Mouse (Mus musculus) frontal cortex, adult (tissue): ENCODE data around the gene Kif28.
"Not testable (repeated sequence)": the region's sequence is repeated elsewhere in the genome, so short reads cannot be mapped to it uniquely, and the experiment has no call there.

Experiments used
- ATAC-seq: cut with Nextera tagmentation; 2 replicates; pipeline ENCODE4 v1.9.2; 2017; ENCODE audit warnings: mild to moderate bottlenecking, moderate library complexity, mixed read lengths; ENCODE audit not compliant: low TSS enrichment

Kif28 gene

DNA sequence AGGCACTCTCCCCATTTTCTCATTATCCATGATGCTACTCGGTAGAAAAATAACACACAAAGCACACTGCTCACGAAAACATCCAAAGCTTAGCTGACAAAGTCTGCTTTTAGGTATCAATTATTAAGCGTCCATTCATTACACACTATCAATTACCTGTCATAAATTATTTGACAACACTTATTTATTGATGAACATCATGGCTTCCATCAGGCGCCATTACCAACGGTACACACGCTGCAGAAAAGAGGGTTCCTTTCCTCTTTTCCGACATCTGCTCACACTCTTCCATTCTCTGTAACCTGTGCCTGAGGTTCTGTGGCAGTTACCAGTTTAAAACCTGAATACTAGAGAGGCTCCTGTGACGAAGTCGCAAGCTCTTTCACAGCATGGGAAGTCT, at the start of gene Kif28:
Gene Kif28, minus strand, starts transcription at position 101 of the 400 bp plus-strand sequence.
- ATAC-seq: no peak

DNA sequence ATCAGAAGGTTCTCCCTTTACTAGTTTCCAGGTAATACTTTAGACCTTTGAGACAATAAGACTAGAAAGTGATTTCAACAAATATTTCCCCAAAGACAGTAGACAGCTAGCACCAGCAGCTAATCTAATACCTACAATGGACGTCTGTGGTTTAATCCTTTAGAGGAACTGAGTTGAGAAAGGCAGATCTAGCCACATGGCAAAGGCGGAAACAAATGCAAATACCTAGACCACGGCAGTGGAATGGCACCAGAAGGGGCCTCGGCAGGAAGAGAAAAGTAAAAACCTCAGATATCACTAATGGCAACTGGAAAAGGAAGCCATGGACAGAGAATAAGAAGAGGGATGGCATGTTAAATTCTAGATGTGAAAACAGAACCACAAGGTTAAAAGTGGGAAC, 42.2 kb upstream of the Kif28 start:
- no peak for ATAC-seq

DNA sequence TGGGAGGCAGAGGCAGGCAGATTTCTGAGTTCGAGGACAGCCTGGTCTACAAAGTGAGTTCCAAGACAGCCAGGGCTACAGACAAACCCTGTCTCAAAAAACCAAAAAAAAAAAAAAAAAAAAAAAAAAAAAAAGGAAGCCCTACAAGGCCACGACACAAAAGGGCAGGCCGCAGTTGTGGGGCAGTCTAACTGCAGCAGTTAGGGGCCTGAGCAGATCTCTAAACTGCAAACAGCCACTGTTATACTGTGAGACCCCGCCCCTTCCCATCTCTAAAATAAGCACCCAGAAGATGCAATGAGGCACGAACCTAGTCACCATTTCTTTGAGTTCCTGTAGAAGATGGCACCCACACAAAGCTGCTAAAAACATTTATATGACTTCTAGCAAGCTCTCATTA, 40.4 kb upstream of the Kif28 start:
- ATAC-seq: no peak

DNA sequence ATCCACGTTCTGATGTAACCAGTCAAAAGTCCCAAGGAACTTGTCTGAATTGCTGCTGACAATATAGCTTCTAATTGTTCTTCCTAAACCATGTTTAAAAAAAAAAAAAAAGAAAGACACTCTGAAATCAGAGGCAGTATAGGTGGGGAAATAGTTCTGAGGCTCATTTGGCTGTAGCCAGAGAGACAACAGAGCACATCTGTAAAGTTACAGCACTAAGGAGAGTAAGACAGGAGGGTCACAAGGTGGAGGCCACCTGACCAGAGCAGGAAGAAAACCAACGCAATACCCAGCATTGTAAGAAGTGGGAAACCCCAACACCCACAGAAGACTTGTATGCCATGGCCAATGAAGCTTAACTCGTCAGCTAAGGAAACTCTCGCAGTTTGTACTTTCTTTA, 39.0 kb upstream of the Kif28 start:
- no peak for ATAC-seq

DNA sequence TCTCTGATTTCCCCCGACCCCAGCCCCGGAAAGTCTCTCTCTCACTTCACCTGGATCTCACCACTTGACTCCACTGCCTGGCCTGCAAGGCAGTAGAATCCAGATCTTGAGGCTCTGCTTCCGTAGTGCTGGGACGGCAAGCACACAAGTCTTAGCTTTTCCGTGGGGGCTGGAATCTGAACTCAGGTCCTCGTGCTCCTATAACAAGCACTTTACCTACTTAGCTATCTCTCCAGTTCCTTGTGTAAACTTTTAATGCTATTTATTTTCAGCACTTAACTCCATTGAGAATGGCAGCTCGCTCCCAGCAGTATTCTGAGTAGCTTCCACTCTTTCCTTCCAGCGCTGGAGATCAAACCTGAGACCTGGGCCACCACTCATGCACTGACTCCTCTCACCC, 31.8 kb upstream of the Kif28 start:
- no peak for ATAC-seq

DNA sequence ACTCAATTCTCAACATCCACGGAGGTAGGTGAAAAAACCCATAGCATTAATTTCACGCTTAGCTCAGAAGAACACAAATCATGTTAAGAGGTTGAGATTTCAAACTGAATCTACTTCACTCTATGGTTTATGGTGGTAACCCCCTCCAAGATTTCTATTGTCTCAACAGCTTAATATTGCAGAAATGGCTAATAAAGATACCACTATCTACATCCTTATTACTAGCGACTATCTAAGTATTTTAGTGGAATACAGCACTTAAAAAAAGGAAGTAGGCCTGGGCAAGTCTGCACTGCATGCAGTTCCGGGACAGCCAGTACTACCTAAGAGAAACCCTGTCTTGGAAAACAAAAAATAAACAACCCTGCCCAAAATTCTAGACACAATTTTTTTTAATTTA, 15.5 kb upstream of the Kif28 start:
- ATAC-seq: no peak

DNA sequence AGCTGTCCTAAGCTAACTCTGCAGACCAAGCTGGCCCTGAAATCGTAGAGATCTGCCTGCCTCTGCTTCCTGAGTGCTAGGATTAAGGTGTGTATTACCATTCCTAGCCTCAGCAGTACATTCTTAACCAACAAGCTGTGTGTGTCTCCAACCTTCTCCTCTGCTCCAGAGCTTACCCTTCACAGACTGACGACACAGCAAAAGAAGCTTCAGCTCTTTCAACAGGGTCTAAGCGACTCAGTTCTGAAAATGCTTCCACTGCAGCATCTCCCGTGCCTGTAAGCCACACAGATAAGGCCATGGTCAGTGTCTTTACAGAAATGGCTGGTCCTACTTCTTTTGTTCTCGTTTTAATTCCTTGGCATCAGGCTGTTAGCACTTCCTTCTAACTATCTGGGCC, 15.0 kb upstream of the Kif28 start:
- no peak for ATAC-seq

DNA sequence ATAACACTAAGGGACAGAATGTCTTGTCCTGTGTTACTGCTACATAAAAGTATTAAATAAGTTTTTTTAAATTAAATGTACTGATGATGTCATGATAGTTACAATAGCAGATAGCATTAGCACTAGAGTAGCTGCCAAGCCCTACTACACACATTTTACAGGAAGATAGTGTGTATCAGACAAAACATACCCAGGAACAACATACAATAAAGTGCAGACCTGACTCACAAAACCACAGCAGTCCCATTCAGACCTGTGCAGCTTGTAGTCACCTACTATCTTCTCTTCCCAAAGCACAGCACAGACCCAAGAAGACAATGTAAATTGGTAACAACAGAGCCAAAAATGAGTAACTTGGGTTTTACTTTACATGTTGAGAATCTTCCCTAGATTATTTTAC, 11.4 kb upstream of the Kif28 start:
- no peak for ATAC-seq

DNA sequence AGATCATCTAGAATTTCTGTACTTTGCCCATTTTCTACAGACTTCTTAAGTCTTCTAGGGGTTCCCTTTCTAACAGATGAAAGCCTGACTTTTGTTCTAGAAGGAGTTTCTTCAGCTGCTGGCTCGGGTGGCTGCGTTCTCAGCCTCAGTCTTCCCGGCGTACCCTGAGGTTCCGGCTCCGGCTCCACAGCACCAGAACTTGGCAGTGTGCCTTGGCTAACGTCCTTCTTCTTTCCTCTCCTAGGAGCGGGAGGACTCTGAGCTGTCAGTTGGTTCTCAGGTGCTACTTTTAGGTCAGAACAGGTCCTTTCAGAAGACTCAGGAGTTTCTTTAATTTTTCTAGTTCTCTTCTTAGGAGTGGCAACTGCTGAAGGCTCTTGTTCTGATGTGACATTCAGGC, 7.9 kb upstream of the Kif28 start:
- no peak for ATAC-seq

DNA sequence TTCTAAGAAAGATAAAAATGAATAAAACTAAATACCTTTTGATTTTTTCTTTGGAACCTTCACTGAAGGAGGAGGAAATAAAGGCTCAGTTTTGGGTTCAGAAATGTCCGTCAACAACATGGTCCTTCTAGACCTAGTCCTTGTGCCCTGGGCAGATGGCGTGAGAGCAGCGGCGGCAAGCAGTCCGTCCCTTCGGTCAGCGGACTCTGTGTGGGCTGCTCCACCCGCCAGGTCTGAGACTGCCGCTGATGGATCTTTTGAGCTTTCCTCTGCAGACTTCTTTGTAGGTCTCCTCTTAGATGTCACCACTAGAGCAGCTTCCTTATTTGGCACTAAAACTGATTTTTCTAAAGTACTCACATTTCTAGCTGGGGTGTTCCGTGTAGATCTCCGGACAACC, 7.2 kb upstream of the Kif28 start:
- ATAC-seq: no peak

DNA sequence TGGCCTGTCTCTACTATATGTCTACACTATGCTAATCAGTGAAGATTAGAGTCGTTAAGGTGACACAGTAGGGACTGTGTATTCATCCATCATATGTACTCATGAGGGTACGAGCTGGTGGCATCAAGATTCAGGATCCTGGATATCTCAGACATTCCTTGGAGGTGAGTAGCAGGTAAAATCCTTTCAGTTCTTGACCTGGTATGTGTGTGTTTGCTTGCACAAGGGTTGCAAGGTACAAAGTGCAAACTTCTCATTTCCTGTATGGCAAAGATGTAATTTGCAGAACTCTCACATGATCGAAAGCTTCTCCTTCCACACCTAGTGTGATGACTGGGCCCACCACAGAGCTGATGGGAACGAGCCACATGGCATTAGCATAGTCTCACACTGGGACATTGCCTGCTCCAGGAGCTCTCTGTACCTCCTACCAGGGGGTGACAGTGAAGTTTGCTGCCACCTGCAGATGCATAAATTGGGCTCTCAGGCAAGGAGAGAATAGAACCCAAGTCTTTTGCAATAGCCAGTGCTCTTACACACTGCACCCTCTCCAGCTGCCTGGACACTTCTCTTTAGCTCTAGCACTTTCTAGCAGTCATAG, 1.4 kb downstream of the Kif28 start:
- ATAC-seq: no peak

DNA sequence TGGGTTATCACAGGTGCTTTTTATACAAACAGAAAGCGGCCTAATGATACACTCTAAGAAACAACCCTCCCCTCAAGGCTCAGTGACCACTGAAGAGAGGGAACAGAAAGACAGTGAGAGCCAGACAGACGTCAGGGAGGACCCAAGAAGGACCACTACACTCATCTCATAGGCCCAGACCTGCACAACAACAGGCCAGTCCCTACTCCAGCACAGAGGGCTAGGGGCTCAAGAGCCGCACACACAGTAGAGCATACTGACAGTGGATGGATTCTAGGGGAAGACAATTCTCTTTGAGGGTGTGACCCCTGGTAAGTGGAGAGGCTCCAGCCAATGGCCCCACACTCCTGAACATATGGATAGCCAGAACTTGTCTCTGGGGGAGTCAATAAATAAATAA, 8.6 kb downstream of the Kif28 start:
- no peak for ATAC-seq

DNA sequence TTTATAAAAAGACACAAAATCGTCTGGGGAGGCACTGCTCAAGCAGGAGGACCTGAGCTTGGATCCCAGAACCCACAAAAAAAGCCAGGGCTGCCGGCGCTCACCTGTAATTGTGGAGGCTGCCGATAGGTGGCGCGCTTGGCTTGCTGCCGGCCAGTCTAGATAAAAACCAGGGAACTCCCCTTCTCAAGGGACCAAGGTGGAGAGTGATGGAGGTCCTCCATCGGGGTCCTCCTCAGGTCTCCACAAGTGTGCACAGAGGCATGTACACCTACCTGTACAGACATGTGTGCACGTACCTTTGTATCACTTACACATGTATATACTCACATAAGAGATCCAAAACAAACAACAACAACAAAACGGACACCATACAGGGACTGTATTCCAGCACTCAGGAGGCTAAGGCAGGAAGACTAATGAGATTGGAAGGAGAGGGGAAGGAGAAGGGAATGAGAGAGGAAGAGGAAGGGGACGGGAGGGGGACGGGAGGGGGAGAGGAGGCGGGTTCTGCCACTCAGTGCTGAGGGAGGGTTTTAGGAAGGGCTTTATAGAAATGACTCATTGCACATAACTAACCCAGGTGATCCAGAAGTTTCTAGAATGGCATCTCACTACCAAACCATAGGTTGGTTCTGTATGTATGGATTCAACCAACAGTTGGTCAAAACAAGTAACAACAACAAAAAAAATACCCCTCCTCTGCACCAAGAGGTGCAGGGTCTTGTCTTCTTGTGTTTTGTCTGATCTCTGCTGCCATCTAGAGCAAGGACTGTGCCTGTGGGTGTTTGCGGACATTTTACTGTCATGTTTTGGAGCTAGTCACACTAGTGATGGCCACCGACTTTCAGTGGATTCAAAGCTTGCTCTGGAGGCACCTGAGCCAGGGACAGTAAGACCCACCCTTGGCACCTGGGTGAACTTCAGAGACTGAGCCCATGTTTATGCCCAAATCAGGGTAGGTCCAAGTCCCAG, 10.3 kb downstream of the Kif28 start:
- ATAC-seq: no peak

DNA sequence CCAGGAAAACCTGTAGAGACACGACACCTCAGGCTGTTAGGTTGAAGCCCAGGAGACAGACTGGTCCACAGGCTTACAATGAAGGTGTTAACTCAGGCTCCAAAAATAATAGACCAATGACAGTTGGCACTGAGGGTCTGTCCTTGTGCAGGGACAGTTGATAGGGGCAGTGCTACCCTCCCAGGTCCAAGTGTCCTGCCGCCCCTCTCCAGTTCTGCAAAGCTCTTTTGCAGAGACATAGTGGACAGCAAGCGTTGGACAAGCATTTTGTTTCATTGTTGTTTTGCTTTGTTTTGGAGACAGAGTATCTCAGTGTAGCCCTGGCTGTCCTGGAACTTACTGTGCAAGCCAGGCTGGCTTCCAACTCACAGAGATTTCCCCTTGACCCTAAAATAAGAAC, 13.7 kb downstream of the Kif28 start:
- ATAC-seq: no peak

DNA sequence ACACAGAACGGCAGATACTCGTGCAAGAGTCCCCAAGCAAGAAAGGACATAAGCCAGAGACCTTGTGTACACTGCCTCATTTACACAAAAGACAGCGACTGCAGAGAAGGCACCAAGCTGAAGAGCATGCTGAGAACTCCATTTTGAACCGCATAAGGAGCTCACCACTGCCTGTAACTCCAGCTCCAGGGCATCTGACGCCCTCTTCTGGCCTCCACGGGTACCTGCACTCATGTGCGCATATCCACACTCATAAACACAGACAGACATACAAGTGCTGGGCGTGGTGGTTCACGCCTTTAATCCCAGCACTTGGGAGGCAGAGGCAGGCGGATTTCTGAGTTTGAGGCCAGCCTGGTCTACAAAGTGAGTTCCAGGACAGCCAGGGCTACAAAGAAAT, 16.4 kb downstream of the Kif28 start:
- no peak for ATAC-seq

DNA sequence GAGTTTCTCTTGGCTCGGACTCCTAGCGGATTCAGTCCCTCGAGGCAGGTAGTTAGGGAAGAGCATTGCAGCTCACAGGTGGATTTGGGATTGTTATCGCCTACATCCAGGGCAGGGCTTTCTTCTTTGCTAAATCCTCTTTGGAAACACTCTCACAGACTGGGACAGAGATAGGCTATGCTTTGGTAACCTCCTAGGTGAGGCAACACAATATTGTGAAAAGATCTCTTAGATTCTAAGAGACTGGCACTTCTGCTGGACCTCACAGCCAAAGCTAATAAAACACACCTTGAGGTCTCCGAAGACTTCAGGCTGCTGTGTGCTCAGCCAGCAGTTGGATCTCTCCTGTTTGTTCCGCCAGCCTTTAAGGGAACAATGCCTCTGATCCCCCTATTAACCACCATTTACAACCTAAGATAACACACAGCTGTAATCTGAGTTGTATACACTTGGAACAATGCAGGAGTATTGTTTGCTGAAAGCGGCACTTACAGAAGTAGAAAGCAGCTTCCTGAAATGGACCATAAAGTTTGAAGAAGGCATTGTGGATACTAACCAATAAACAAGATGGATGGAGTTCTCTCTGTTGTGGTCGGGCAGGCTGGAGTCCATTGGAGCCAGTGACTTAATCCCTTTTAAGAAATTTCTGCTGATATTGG, 22.1 kb downstream of the Kif28 start:
- ATAC-seq: no peak

DNA sequence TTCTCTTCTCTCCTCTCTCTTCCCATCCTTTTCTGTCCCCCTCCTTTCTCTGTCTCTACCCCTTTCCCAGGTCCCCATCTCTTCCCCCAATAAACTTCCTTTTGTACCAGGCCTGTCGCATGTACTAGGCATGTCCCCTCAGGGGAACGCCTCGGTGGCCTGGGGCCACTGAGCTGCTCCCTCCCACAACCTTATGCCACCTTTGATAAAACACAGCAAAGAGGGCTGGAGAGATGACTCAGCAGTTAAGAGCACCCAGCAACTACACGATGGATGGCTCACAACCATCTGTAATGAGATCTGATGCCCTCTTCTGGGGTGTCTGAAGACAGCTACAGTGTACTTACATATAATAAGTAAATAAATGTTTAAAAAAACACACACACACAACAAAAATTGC, 29.3 kb downstream of the Kif28 start:
- no peak for ATAC-seq

DNA sequence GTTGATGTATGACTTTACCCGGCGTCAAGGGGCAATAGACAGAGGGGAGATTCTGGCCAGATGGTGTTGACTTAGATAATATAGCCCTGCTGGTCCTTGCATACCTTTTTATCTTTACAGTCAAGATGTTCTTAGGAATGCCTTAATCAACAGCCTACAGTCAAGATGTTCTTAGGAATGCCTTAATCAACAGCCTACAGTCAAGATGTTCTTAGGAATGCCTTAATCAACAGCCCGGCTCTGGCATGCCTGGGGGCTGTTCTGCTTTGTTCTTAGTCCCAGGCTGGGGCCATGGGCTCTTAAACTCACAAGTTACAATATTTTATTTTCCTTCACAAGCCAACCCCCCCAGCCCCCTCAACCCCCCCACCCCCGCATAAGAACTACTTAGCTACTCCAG, 29.8 kb downstream of the Kif28 start:
- ATAC-seq: not testable (repeated sequence)

DNA sequence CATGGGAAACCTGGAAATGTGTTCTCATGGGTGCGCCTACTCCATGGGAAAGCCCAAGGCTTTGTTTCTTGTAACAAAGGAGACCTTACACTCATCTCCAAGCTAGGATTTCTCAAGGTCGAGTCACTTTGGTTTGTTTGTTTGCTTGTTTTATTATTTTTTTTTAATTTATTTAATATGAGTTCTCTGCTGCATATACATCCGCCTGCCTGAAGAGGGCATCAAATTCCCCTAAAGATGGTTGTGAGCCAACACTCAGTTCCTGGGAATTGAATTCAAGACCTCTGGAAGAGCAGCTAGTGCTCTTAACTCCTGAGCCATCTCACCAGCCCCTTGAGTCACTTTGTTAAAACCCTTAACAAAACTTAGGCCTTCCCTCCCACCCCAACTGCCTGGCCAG, 31.7 kb downstream of the Kif28 start:
- ATAC-seq: no peak

DNA sequence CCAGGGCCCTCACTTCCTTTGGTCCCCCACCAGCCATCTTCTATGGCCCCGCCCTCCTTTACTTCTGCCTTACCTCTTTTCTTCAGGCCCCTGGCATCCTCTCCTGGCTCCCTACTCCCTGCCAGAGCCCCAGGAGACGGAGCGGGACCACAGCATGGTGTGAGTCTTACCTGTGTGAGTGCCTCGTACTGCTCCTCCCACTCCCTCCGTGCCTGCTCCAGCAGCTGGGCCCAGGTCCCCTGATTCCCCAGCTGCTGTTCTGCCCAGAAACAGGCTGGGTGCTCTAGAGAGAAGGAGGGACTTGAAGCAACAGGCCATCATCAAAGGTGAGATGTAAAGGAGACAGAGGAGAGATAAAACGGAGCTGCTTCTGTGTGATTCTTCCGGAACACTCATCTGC, 32.4 kb downstream of the Kif28 start:
- ATAC-seq: no peak

DNA sequence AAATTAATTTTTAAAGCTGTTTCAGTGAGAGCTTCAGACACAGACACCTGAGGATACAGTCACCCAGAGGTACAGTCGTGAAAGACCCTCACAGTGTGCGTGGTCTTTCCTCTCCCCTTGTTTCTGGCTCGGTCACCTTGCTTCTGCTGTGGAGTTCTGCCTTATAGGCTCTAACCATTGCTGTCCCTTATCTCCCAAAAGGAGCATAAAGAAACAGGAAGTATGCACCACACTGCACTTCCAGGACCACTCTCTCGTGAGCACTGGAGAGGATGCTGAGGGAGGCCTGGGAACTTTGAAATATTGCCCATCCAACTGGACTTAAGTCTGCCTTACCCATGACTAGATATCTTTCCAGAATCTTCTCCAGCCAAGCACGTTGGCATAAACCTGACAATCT, 34.3 kb downstream of the Kif28 start:
- ATAC-seq: no peak

DNA sequence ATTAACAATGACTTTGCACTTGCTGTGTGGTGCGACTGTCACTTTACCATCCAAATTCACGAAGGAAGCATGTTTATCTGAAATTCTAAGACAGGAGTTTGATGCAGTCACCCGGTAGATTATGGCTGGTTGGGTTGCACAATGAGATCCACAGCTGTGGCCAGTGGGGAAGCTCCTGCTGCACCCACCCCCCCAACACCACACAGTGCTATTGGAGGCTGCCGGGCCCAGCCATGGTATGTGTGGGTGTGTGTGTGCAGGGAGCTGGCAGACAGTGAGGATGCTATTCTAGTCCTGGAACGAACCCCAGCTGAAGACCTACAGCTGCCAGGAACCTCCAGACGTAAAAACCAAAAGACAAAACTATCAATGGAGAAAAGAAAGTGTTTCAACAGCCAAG, 35.7 kb downstream of the Kif28 start:
- peak; percentile 95 for ATAC-seq

DNA sequence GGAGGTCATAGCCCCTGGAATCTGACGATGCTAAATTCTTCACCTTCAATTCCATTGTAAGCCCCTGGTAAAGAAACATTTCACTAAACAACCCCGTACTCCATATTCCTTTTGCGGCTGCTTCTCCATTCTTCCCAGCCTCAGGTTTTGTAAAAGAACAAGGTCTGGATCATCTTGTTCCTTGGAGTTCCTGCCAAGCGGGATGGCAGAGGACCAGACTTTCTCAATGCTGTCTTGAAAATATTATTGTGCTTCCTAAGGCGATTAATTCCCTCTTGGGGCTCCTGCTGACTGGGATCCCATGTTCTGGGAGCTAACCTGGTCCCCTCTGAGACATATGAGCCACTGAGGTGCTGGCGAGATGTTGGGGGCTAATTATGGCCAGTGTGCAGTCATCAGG, 39.9 kb downstream of the Kif28 start:
- peak; percentile 60 for ATAC-seq
